Mouse (Mus musculus) c-Kit-negative CD71-positive TER-119-positive erythroid progenitor cells, embryonic 14.5 days (primary cell): ENCODE data around the gene 2210016L21Rik.

ENCODE experiments used
- DNase-seq: peaks from one replicate; pipeline ENCODE4 v3.0.0-alpha.2; 2013; ENCODE audit warnings: low read depth, low spot score

The 2210016L21Rik gene

GRCm38 (mm10) chr5:114978888-114979249, 36.9 kb downstream of the 2210016L21Rik start:
- peak; percentile 45 for DNase-seq

- peak; percentile 73 for DNase-seq
Observed at GRCm38 (mm10) chr5:114979250-114980121, 37.5 kb downstream of the 2210016L21Rik start.

DNA sequence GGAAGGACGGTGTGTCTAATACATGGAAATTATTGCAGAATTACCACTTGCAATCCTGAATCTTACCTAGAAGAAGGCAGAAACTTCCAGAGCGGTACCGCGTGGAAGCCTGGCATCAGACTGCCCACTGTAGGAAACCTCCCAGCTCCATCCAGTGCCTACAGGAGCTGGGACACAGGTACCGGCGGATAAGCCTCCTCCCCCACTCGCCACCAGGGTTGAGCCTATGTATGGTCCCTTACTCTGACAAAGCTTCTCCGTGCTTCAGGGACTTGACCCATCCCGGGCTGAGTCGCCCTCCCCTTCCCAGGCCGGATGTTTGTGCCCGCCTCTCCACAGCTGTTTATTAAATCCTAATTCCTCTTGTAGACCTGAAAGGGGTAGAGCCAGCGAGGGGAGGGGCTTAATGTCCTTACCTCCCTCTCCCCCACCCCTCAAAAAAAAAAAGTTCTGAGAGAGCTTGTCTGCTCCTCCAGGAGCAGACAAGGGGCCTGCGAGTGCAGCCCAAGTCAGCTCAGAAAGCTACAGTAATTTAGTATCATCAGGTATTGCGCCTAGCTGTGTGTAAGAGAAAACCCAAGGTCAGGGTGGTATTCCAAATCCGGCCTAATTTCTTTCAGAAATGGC, 38.3 kb downstream of the 2210016L21Rik start:
- DNase-seq, result no peak

- no peak for DNase-seq
Observed at GRCm38 (mm10) chr5:114982001-114982400, 40.0 kb downstream of the 2210016L21Rik start.

GRCm38 (mm10) chr5:114985074-114985473, 43.1 kb downstream of the 2210016L21Rik start:
- no peak for DNase-seq

DNA sequence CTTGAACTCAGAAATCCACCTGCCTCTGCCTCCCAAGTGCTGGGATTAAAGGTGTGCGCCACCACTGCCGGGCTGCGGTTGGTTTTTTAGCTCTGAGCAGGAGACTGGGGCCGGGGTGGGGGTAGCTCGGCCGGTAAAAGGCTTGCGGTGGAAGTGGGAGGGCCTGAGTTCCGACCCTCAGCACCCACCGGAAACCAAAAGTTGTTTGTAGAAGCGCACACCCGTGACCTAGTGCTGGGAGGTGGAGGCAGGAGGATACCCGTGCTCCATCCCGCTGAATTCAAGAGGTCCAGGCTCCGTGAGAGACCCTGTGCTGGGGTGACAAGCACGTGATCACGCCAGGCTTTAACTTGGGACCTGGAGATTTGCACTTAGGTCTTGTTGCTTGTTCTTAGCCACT, 54.5 kb downstream of the 2210016L21Rik start:
- no peak for DNase-seq

GRCm38 (mm10) chr5:114997327-114997726, 55.4 kb downstream of the 2210016L21Rik start:
- no peak for DNase-seq
